Mouse (Mus musculus) brain, embryonic 18.5 days (tissue): ENCODE measurements around the gene Krt2.

Experiments
- DNase-seq: peaks from one replicate; pipeline ENCODE4 v3.0.0-alpha.2; 2012; ENCODE audit warnings: low read depth, low spot score

Gene Krt2

GRCm38 (mm10) chr15:101772711-101773081 is 45.3 kb downstream of the Krt2 start:
- DNase-seq = peak; percentile 64

- DNase-seq = no peak
Observed at GRCm38 (mm10) chr15:101772080-101772710, 45.8 kb downstream of the Krt2 start.

GRCm38 (mm10) chr15:101770226-101770625 is 47.7 kb downstream of the Krt2 start:
- no peak for DNase-seq
